Mouse (Mus musculus): ENCODE measurements at regions not wholly inside any gene's neighbourhood (a gene's known extent, or its start where the extent isn't known, plus 50 kb on each side); places are given as distances from the start of the nearest gene placed in this dataset.

DNA sequence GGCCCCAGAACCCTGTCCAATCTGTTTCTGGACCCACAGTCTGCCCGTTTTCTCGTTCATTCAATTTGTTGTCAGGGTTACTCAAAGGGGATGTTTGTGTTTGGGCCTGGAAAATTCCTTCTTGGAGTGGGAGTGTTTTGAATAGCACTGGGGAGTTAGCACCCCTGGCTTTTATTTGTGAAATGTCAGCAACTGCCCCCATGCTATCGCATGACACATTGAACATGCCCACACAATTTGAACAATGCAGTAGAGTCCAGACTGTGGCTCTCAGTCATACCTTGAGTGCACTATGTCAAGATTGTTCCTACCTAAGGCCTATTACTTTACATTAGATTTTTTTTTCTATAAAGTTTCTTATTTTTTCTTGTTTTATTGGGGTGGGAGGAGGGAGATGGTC, 195.2 kb upstream of the Ccdc54 start:
- ATAC-seq (ENCODE audit: insufficient read depth, low read depth) (no peak), DNase-seq (ENCODE audit: low spot score) (no peak)
- Histone ChIP-seq H3K27ac (ENCODE audit: low read depth) (no peak overlapping the region), H3K9me3 (replicated peaks; ENCODE audit: control insufficient read depth, low read length) (no peaks in the 10 kb centered on the region), H3K9ac (replicated peaks; ENCODE audit: low read depth, low read length) (no peak overlapping the region), H3K4me1 (ENCODE audit: control insufficient read depth, insufficient read depth) (peaks cover 14% of the 10 kb centered on the region; the same call in 1 of the 2 replicates), H3K36me3 (replicated peaks; ENCODE audit: control insufficient read depth, insufficient read depth, low read length) (no peaks in the 10 kb centered on the region), H3K4me2 (ENCODE audit: low read depth, low read length) (no peak overlapping the region), H3K4me3 (ENCODE audit: low read depth, low read length) (no peak overlapping the region), H3K27me3 (ENCODE audit: control insufficient read depth, insufficient read depth, low read length) (no peaks in the 10 kb centered on the region)
- TF ChIP-seq EP300 (IDR thresholded peaks at IDR 0.05; ENCODE audit: low read depth) = no peak
- TF ChIP-seq CTCF (IDR thresholded peaks at IDR 0.05; ENCODE audit: low read depth) = no peak
- WGBS = 51% methylated on average over 3 of the region's 3 CpGs

DNA sequence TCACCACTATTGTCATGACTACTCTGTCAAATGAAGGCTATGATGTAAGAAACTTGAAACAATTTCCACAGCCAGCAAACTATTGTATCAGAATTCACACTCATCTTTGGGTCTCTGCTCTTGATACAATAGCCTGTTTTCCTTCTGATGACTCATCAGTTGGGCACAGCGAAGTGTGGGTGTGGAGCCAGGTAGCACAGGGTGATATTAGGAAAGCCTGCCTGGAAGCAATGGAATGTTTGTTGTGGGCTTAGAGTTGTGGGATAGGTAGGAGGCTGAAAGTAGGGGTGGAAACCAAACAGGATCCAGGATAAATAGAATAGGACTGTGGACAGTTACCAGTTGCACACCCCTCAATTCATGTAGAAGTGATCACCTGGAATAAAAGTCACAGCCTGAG, 194.4 kb upstream of the Ccdc54 start:
- H3K4me2 ChIP-seq (ENCODE audit: low read depth, low read length) = no peak overlapping the region
- no peaks in the 10 kb centered on the region for H3K27me3 ChIP-seq (ENCODE audit: control insufficient read depth, insufficient read depth, low read length)
- no peaks in the 10 kb centered on the region for H3K9me3 ChIP-seq (replicated peaks; ENCODE audit: control insufficient read depth, low read length)
- TF ChIP-seq CTCF (IDR thresholded peaks at IDR 0.05; ENCODE audit: low read depth) = no peak
- no peak for TF ChIP-seq EP300 (IDR thresholded peaks at IDR 0.05; ENCODE audit: low read depth)
- H3K4me1 ChIP-seq (ENCODE audit: control insufficient read depth, insufficient read depth) = peaks cover 14% of the 10 kb centered on the region; the same call in 1 of the 2 replicates
- H3K9ac ChIP-seq (replicated peaks; ENCODE audit: low read depth, low read length) = no peak overlapping the region
- DNase-seq (ENCODE audit: low spot score) (no peak), ATAC-seq (ENCODE audit: insufficient read depth, low read depth) (no peak)
- H3K27ac ChIP-seq (ENCODE audit: low read depth) = no peak overlapping the region
- no peak overlapping the region for H3K4me3 ChIP-seq (ENCODE audit: low read depth, low read length)
- no peaks in the 10 kb centered on the region for H3K36me3 ChIP-seq (replicated peaks; ENCODE audit: control insufficient read depth, insufficient read depth, low read length)
- 62% methylated on average over 1 of the region's 1 CpGs for WGBS

DNA sequence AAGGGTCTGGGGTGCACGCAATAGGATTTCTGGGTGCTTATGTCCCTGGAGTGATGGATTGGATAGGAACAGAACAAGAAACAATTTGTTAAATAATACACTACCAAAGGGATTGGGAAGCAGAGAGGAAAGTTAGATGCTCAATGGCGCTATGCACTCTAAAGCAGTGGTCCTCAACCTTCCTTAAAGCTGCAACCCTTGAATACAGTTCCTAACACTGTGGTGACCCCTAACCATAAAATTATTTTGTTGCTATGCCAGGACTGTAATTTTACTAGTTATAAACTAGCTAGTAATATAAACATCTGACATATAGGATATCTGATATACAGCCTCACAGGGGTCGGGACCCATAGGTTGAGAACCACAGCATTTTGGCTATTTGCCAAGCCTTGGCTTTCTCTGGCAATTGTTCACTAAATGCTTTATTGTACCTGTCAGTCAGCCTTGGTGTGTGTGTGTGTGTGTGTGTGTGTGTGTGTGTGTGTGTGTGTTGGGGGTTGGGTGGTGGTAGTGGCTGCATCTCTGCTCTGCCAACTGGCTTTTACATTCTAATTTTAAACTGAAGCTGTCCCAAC, 193.8 kb upstream of the Ccdc54 start:
- H3K9me3 ChIP-seq (replicated peaks; ENCODE audit: control insufficient read depth, low read length) = no peaks in the 10 kb centered on the region
- peak overlapping the region; percentile 39 for H3K4me2 ChIP-seq (ENCODE audit: low read depth, low read length)
- H3K4me3 ChIP-seq (ENCODE audit: low read depth, low read length) = no peak overlapping the region
- ATAC-seq (ENCODE audit: insufficient read depth, low read depth) (no peak), DNase-seq (ENCODE audit: low spot score) (no peak)
- H3K27me3 ChIP-seq (ENCODE audit: control insufficient read depth, insufficient read depth, low read length) = no peaks in the 10 kb centered on the region
- TF ChIP-seq CTCF (IDR thresholded peaks at IDR 0.05; ENCODE audit: low read depth) = no peak
- no peak for TF ChIP-seq EP300 (IDR thresholded peaks at IDR 0.05; ENCODE audit: low read depth)
- 55% methylated on average over 3 of the region's 3 CpGs for WGBS
- no peaks in the 10 kb centered on the region for H3K36me3 ChIP-seq (replicated peaks; ENCODE audit: control insufficient read depth, insufficient read depth, low read length)
- H3K9ac ChIP-seq (replicated peaks; ENCODE audit: low read depth, low read length) = no peak overlapping the region
- H3K4me1 ChIP-seq (ENCODE audit: control insufficient read depth, insufficient read depth) = peaks cover 14% of the 10 kb centered on the region; the same call in 1 of the 2 replicates
- 0 out of 2 replicates have a peak overlapping the region, but pooled peaks have one; percentile 25 for H3K27ac ChIP-seq (ENCODE audit: low read depth)

DNA sequence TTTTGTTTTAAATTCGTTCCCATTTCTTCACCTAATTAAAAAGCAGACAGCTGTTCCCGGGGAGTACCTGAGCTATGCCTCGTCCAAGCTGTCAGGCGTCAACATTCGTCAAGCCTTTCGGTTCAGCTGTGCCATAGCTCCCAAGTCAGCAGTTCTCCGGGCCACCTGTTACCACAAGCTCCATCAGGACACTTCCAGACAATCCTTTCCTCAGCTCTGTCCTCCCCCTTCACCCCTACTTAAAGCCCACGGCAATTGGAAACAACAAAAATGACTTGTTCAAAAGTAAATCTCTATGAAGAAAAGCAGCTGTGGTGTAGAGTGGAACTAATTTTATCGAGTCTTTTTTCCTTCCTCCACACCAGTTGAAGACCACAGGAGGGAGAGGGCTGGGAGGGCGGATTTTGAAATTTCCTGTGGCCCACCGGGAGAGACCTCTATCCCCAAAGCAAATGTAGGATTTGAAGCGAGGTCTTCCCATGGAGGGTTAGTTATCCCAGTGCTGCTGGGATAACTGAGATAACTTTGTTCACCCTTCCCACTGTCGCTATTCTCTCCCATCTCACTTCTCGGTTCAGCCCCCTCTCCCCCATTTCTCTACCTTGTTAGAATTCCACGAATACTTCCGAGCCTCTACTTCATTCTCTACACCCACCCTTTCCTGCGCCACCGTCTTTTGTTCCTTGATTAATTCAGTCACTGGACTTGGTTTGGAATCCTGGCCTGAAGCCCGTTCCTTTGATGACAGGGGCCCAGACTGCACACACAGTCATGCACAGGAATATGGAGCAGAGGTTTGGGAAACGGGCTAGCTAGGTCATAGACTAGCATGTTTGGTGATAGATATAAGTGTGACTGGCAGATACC, 193.1 kb upstream of the Ccdc54 start:
- Histone ChIP-seq H3K4me2 (ENCODE audit: low read depth, low read length) (peak overlapping the region; percentile 39), H3K27ac (ENCODE audit: low read depth) (0 out of 2 replicates have a peak overlapping the region, but pooled peaks have one; percentile 25), H3K9me3 (replicated peaks; ENCODE audit: control insufficient read depth, low read length) (no peaks in the 10 kb centered on the region), H3K4me3 (ENCODE audit: low read depth, low read length) (no peak overlapping the region), H3K9ac (replicated peaks; ENCODE audit: low read depth, low read length) (no peak overlapping the region), H3K27me3 (ENCODE audit: control insufficient read depth, insufficient read depth, low read length) (no peaks in the 10 kb centered on the region), H3K36me3 (replicated peaks; ENCODE audit: control insufficient read depth, insufficient read depth, low read length) (no peaks in the 10 kb centered on the region), H3K4me1 (ENCODE audit: control insufficient read depth, insufficient read depth) (peaks cover 14% of the 10 kb centered on the region; the same call in 1 of the 2 replicates)
- ATAC-seq (ENCODE audit: insufficient read depth, low read depth) (peak; percentile 75), DNase-seq (ENCODE audit: low spot score) (peak; percentile 40)
- no peak for TF ChIP-seq CTCF (IDR thresholded peaks at IDR 0.05; ENCODE audit: low read depth)
- TF ChIP-seq EP300 (IDR thresholded peaks at IDR 0.05; ENCODE audit: low read depth) = no peak
- WGBS = 29% methylated on average over 20 of the region's 20 CpGs

GRCm38 (mm10) chr16:50783240-50783639, 192.3 kb upstream of the Ccdc54 start:
- TF ChIP-seq CTCF (IDR thresholded peaks at IDR 0.05; ENCODE audit: low read depth) = no peak
- TF ChIP-seq EP300 (IDR thresholded peaks at IDR 0.05; ENCODE audit: low read depth) = no peak
- DNase-seq (ENCODE audit: low spot score) (no peak), ATAC-seq (ENCODE audit: insufficient read depth, low read depth) (no peak)
- Histone ChIP-seq H3K4me2 (ENCODE audit: low read depth, low read length) (no peak overlapping the region; the same call in 1 of the 2 replicates), H3K4me1 (ENCODE audit: control insufficient read depth, insufficient read depth) (peaks cover 14% of the 10 kb centered on the region; the same call in 1 of the 2 replicates), H3K4me3 (ENCODE audit: low read depth, low read length) (no peak overlapping the region), H3K9ac (replicated peaks; ENCODE audit: low read depth, low read length) (no peak overlapping the region), H3K27me3 (ENCODE audit: control insufficient read depth, insufficient read depth, low read length) (no peaks in the 10 kb centered on the region), H3K9me3 (replicated peaks; ENCODE audit: control insufficient read depth, low read length) (no peaks in the 10 kb centered on the region), H3K36me3 (replicated peaks; ENCODE audit: control insufficient read depth, insufficient read depth, low read length) (no peaks in the 10 kb centered on the region), H3K27ac (ENCODE audit: low read depth) (no peak overlapping the region)
- WGBS = 49% methylated on average over 6 of the region's 6 CpGs

Measured in heart, postnatal 0 days (tissue).